Mouse (Mus musculus) forebrain, postnatal 0 days (tissue): ENCODE data around the gene Twist2. TPM values are rescaled to one million over a fixed set of nuclear protein-coding genes. Genes with fewer than 3 reads are reported as not detected.

Experiments
- ATAC-seq: fragments of 200-750 bp; cut with Nextera tagmentation; 2 replicates; pipeline ENCODE4 v1.8.0; 2017; ENCODE audit warnings: mild to moderate bottlenecking, moderate library complexity
- DNase-seq: peaks from one replicate; pipeline ENCODE4 v3.0.0-alpha.2; 2015
- H3K27ac ChIP-seq: fragments of 300-500 bp; sonication (generic); 2 replicates; pipeline ENCODE4 v1.5.1; 2014; ENCODE audit warnings: low read depth, mild to moderate bottlenecking, antibody characterized with exemption, low read length, moderate library complexity, mixed read lengths
- H3K27me3 ChIP-seq: fragments of 300-500 bp; sonication (generic); 2 replicates; pipeline ENCODE4 v1.6.1; 2014; ENCODE audit warnings: mild to moderate bottlenecking, low read length, mixed read lengths; ENCODE audit not compliant: insufficient read depth
- H3K36me3 ChIP-seq: fragments of 300-500 bp; sonication (generic); 2 replicates; pipeline ENCODE4 v1.6.1; 2014; ENCODE audit warnings: mild to moderate bottlenecking, moderate library complexity; ENCODE audit not compliant: insufficient read depth
- H3K4me1 ChIP-seq: fragments of 300-500 bp; sonication (generic); 2 replicates; pipeline ENCODE4 v1.6.1; 2014; ENCODE audit warnings: antibody characterized with exemption; ENCODE audit not compliant: insufficient read depth
- H3K4me2 ChIP-seq: fragments of 300-500 bp; sonication (generic); 2 replicates; pipeline ENCODE4 v1.6.1; 2014; ENCODE audit warnings: low read depth, mild to moderate bottlenecking, moderate library complexity
- H3K4me3 ChIP-seq: fragments of 300-500 bp; sonication (generic); 2 replicates; pipeline ENCODE4 v1.5.1; 2014; ENCODE audit warnings: low read depth, low read length, mixed read lengths
- H3K9ac ChIP-seq: fragments of 300-500 bp; sonication (generic); 2 replicates; pipeline ENCODE4 v1.6.1; 2014; ENCODE audit warnings: mild to moderate bottlenecking
- H3K9me3 ChIP-seq: fragments of 300-500 bp; sonication (generic); 2 replicates; pipeline ENCODE4 v1.6.1; 2016; ENCODE audit warnings: low read length
- CTCF ChIP-seq: sonication (generic); IDR thresholded peaks from 2 replicates; pipeline ENCODE4 v1.5.1; 2016; ENCODE audit warnings: antibody characterized with exemption, control low read depth, low read depth
- WGBS: fragments of 180-500 bp; shearing (Covaris S2); extraction: QIAGEN DNeasy Blood & Tissue Kit; methylation state at CpG from one replicate; pipeline ENCODE4 v1.1.7; 2014; 5-methylcytosine and 5-hydroxymethylcytosine counted together
- polyA plus RNA-seq: library from polyadenylated mRNA; unstranded; fragments of >200 nt; fragmentation: Nextera tagmentation; extraction: Ambion mirVana; gene quantifications from 2 replicates; pipeline ENCODE4 v1.2.1, GENCODE M21; 2015
- total RNA-seq: library from RNA; depleted of rRNA; stranded (reverse); fragments of >200 nt; gene quantifications from 2 replicates; pipeline ENCODE4 v1.2.3, GENCODE M21; 2014

Twist2 gene
- total and polyA plus RNA-seq, 2 experiments from 2014 or later = 1.5 to 1.8 TPM

DNA sequence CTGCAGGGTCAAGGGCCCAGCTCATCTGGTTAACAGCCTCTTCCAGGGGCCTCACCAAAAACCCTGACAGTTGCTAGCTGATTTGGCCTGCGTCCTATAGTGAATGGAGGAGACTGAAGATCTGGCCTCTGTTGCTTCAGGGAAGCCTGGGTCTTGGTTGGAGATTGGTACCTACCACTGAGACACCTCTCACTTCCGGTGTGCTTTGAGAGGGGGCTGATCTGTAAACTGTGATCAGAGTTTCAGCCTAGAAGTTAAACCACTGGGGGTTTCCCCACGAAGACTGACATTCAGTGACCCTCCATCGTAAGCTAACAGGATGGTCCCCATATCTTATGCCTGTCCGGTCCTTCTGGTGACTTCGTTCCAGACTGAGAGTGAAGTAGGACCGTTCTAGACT lies 30.7 kb downstream of the Twist2 start:
- DNase-seq (no peak), ATAC-seq (no peak)
- TF ChIP-seq CTCF = no peak
- Histone ChIP-seq H3K4me2 (no peak overlapping the region), H3K27me3 (no peaks in the 10 kb centered on the region), H3K9ac (no peak overlapping the region), H3K36me3 (no peaks in the 10 kb centered on the region), H3K4me3 (no peak overlapping the region), H3K4me1 (no peaks in the 10 kb centered on the region), H3K27ac (no peak overlapping the region), H3K9me3 (no peaks in the 10 kb centered on the region)
- 92% methylated on average over 7 of the region's 7 CpGs for WGBS

DNA sequence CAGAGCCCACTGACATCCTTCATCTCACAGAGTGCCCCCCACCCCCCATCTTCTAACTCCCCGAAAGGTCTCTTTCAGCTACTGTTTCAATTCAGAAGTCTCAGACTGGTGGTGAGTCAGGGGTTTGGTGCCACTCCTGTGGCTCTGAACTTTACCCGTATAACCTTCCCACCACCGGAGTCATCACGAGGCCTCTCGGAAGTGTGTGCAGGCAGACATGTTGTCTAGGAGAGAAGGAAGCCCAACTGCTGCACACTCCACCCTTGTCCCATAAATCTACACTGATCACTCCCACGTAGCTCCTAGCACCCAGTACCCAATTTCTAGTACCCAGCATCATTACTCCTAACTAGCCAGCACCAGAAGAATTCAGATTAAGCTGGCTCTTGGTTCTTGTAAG lies 38.3 kb downstream of the Twist2 start:
- H3K9ac ChIP-seq = no peak overlapping the region

DNA sequence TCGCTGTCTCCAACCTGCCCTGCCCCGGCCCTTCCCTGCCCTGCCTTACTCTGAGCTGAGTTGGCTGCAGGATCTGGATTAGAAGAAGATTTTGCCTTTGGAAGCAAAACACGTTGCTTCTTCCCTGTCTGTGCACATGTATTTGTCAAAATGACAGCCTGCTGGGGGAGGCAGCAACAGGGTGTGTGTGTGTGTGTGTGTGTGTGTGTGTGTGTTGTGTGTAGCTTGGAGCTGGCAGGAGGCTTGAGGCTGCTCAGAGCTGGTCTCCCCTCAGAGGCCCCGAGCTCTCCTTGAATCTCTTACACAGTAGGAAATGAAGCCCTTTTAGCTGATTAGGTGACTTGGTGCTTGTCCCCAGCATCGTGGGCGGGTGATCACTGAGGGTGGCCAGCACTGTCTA lies 38.7 kb downstream of the Twist2 start:
- ATAC-seq = peak; percentile 63; the same call in 1 of the 2 replicates
- H3K4me2 ChIP-seq = no peak overlapping the region
- TF ChIP-seq CTCF = no peak
- H3K27me3 ChIP-seq = no peaks in the 10 kb centered on the region
- DNase-seq = peak; percentile 29
- no peak overlapping the region for H3K4me3 ChIP-seq
- no peak overlapping the region for H3K27ac ChIP-seq
- H3K9ac ChIP-seq = no peak overlapping the region
- no peaks in the 10 kb centered on the region for H3K4me1 ChIP-seq
- no peaks in the 10 kb centered on the region for H3K36me3 ChIP-seq
- 77% methylated on average over 6 of the region's 6 CpGs for WGBS
- no peaks in the 10 kb centered on the region for H3K9me3 ChIP-seq

More for the DNA sequence above, 38.3 kb downstream of the Twist2 start:
- ATAC-seq = no peak
- H3K36me3 ChIP-seq = no peaks in the 10 kb centered on the region
- no peaks in the 10 kb centered on the region for H3K9me3 ChIP-seq
- no peaks in the 10 kb centered on the region for H3K4me1 ChIP-seq
- no peak overlapping the region for H3K27ac ChIP-seq
- no peak overlapping the region for H3K4me3 ChIP-seq
- DNase-seq = no peak
- WGBS = 95% methylated on average over 6 of the region's 6 CpGs
- no peaks in the 10 kb centered on the region for H3K27me3 ChIP-seq
- TF ChIP-seq CTCF = no peak
- H3K4me2 ChIP-seq = no peak overlapping the region

DNA sequence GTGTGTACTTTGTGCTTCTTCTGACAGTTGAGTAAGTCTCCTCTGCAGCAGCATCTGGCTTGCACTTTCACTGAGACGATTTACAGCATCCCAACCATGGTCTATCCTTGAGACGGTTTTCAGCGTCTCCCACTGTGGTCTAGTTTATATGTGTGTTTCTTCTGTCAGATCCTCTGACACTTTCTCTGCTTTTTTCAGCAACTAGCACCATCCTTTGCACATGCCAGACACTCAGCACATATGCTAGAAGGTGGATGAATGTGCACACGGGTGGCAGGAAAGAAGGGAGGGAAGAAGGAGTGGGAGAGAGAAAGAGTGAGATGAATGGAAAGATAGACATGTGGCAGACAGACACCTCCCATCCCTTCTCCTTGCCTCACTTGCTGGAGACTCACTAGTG lies 43.0 kb downstream of the Twist2 start:
- H3K4me1 ChIP-seq = no peaks in the 10 kb centered on the region
- ATAC-seq (no peak), DNase-seq (no peak)
- H3K36me3 ChIP-seq = no peaks in the 10 kb centered on the region
- H3K4me3 ChIP-seq = no peak overlapping the region
- H3K4me2 ChIP-seq = no peak overlapping the region
- no peak for TF ChIP-seq CTCF
- no peaks in the 10 kb centered on the region for H3K9me3 ChIP-seq
- no peaks in the 10 kb centered on the region for H3K27me3 ChIP-seq
- H3K9ac ChIP-seq = no peak overlapping the region
- WGBS = 88% methylated on average over 4 of the region's 4 CpGs
- no peak overlapping the region for H3K27ac ChIP-seq

DNA sequence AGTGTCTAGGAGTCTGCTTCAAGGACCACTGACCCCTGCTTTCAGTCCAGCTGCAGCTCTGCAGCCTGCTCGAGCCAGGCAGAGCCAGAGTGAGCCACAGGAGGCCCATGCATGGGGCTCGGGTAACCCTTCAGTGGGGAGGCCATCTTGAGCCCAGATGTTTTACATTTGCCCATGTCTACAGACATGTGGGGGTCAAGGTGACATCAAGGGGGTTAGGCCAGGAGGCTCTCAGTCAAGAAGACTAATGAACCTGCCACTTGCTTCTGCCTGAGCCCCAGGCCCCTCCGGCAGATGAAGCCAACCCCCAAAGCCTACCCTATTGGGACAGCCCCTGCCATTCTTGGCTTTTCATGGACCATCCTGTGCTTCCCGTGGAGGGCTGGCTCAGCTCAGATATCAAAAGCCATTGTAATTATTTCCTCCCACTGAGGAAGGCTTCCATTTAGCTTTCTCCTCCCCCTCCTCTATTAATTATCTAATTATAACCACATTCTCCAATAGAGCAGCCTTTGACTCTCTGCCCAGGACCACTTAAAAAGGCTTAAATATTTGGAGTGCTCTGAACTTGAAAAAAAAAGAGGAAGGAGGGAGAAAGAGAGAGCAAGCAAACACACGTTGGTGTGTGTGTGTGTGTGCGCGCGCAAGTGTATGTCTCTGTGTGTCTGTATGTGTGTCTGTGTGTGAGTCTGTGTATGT lies 43.6 kb downstream of the Twist2 start:
- DNase-seq (no peak), ATAC-seq (peak; percentile 55)
- WGBS = 37% methylated on average over 8 of the region's 8 CpGs
- Histone ChIP-seq H3K4me3 (no peak overlapping the region), H3K9me3 (no peaks in the 10 kb centered on the region), H3K4me1 (no peaks in the 10 kb centered on the region), H3K27me3 (no peaks in the 10 kb centered on the region), H3K9ac (no peak overlapping the region), H3K36me3 (no peaks in the 10 kb centered on the region), H3K4me2 (no peak overlapping the region), H3K27ac (no peak overlapping the region)
- no peak for TF ChIP-seq CTCF

DNA sequence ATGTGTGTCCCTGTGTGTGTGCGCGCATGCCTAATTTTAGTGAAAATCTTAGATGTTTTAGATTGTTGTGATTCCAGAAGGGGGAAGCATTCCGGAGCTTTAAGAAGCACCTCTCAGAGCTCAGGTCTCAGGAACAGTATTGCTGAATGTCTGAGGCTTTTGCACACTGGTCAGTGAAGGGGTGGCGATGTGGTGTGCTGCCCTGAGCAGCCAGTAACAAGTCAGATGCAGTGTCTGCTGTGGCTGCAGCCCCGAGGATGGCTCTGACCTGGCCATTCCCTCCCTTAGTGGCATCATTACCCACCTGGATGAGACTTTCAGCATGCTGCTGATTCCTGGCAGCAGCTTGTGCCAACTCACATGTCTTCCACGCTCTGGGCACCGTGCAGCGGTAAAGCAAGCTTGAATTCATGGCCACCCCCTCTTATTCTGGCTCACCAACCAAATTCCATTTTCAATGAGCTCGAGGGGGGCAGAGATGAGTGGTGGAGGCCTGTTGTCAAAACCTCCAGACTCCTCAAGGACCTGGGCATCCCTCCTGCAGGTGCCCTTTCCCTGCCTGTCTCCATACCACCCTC lies 44.2 kb downstream of the Twist2 start:
- Histone ChIP-seq H3K9me3 (no peaks in the 10 kb centered on the region), H3K27me3 (no peaks in the 10 kb centered on the region), H3K36me3 (no peaks in the 10 kb centered on the region), H3K4me3 (no peak overlapping the region), H3K4me1 (no peaks in the 10 kb centered on the region), H3K4me2 (no peak overlapping the region), H3K27ac (no peak overlapping the region), H3K9ac (no peak overlapping the region)
- ATAC-seq (peak; percentile 27; the same call in 1 of the 2 replicates), DNase-seq (no peak)
- 55% methylated on average over 9 of the region's 9 CpGs for WGBS
- TF ChIP-seq CTCF = no peak

DNA sequence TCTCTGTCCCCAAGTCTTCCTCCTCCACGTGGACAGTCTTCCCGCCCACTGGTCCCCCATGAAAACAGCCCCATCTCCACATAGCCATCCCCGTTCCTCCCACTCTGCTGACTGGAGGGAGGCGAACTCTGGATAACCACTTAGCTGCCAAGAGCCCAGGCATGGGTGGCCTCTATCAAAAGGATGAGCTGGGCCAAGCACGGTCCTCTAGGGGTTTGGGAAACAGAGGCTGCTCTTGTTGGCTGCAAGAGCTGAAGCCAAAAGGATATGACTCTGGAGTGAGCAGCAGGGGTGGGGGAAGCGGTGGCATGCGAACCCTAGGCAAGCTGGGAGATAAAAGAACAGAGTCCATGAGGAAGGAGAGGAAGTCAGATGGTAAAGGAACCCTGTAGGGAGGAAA lies 50.0 kb downstream of the Twist2 start:
- DNase-seq = no peak
- no peaks in the 10 kb centered on the region for H3K9me3 ChIP-seq
- WGBS = 81% methylated on average over 7 of the region's 7 CpGs
- TF ChIP-seq CTCF = no peak
- no peak overlapping the region for H3K27ac ChIP-seq
- no peak for ATAC-seq
- no peaks in the 10 kb centered on the region for H3K27me3 ChIP-seq
- H3K36me3 ChIP-seq = no peaks in the 10 kb centered on the region
- no peak overlapping the region for H3K4me2 ChIP-seq
- no peaks in the 10 kb centered on the region for H3K4me1 ChIP-seq
- H3K4me3 ChIP-seq = no peak overlapping the region
- H3K9ac ChIP-seq = no peak overlapping the region
